Mouse (Mus musculus): ENCODE results near the gene Gltp. TPM values are rescaled to one million over a fixed set of nuclear protein-coding genes. Genes with fewer than 3 reads are reported as not detected.

The Gltp gene
- total RNA-seq (2014; rRNA removed) (3.1 and 4.4 TPM in 2 replicates), polyA plus RNA-seq (2012; rRNA removed) (5.1 and 7.9 TPM in 2 replicates)

- WGBS: 6% methylated on average over 74 of the region's 75 CpGs
- DNase-seq (ENCODE audit: extremely low read depth, low read depth, low spot score): peak; percentile 30
- no peaks in the 10 kb centered on the region for H3K27me3 ChIP-seq (ENCODE audit: control insufficient read depth, insufficient read depth, low read length)
- H3K4me3 ChIP-seq (ENCODE audit: insufficient read depth, low read depth, low read length): peak within 1 kb of the TSS; percentile 81
- peaks cover 3% of the 10 kb centered on the region; the same call in 1 of the 2 replicates for H3K4me1 ChIP-seq (ENCODE audit: control insufficient read depth, insufficient read depth, low read length)
- H3K79me2 ChIP-seq (ENCODE audit: control insufficient read depth, insufficient read depth, low read length): 0 out of 2 replicates have a peak, but pooled peaks cover 2% of the 10 kb centered on the region
- TF ChIP-seq POLR2A (IDR thresholded peaks at IDR 0.05; ENCODE audit: extremely low read depth, insufficient read depth, low read length) (no peak), CTCF (IDR thresholded peaks at IDR 0.05; ENCODE audit: low read depth, low read length) (peak; percentile 30; the same call in 1 of the 2 replicates)
- peak within 1 kb of the TSS; percentile 85 for H3K9ac ChIP-seq (ENCODE audit: low read depth, low read length)
- no peak within 1 kb of the TSS for H3K27ac ChIP-seq (replicated peaks; ENCODE audit: insufficient read depth, low read depth, low read length)
- H3K36me3 ChIP-seq (ENCODE audit: control insufficient read depth, insufficient read depth, low read length): no peaks in the 10 kb centered on the region
These were observed at the start of gene Gltp for GRCm38 (mm10) chr5:114690633-114691567. Gene Gltp, minus strand, starts transcription at chr5:114690984.

- Histone ChIP-seq H3K9ac (ENCODE audit: low read depth, low read length) (no peak overlapping the region), H3K4me3 (ENCODE audit: insufficient read depth, low read depth, low read length) (no peak overlapping the region), H3K4me1 (ENCODE audit: control insufficient read depth, insufficient read depth, low read length) (peaks cover 2% of the 10 kb centered on the region; the same call in 1 of the 2 replicates), H3K27ac (replicated peaks; ENCODE audit: insufficient read depth, low read depth, low read length) (no peak overlapping the region), H3K79me2 (ENCODE audit: control insufficient read depth, insufficient read depth, low read length) (no peaks in the 10 kb centered on the region), H3K36me3 (ENCODE audit: control insufficient read depth, insufficient read depth, low read length) (peaks cover 32% of the 10 kb centered on the region), H3K27me3 (ENCODE audit: control insufficient read depth, insufficient read depth, low read length) (no peaks in the 10 kb centered on the region)
- peak; percentile 14 for DNase-seq (ENCODE audit: extremely low read depth, low read depth, low spot score)
- TF ChIP-seq CTCF (IDR thresholded peaks at IDR 0.05; ENCODE audit: low read depth, low read length) (no peak), POLR2A (IDR thresholded peaks at IDR 0.05; ENCODE audit: extremely low read depth, insufficient read depth, low read length) (no peak)
- WGBS: 62% methylated on average over 12 of the region's 12 CpGs
These were observed 48.0 kb upstream of the Gltp start for GRCm38 (mm10) chr5:114738707-114739241.

- no peak for DNase-seq (ENCODE audit: extremely low read depth, low read depth, low spot score)
- H3K36me3 ChIP-seq (ENCODE audit: control insufficient read depth, insufficient read depth, low read length): peaks cover 24% of the 10 kb centered on the region; the same call in 1 of the 2 replicates
- H3K27ac ChIP-seq (replicated peaks; ENCODE audit: insufficient read depth, low read depth, low read length): no peak overlapping the region
- no peaks in the 10 kb centered on the region for H3K79me2 ChIP-seq (ENCODE audit: control insufficient read depth, insufficient read depth, low read length)
- TF ChIP-seq POLR2A (IDR thresholded peaks at IDR 0.05; ENCODE audit: extremely low read depth, insufficient read depth, low read length) (no peak), CTCF (IDR thresholded peaks at IDR 0.05; ENCODE audit: low read depth, low read length) (no peak)
- WGBS: 73% methylated on average over 21 of the region's 21 CpGs
- H3K4me1 ChIP-seq (ENCODE audit: control insufficient read depth, insufficient read depth, low read length): peaks cover 2% of the 10 kb centered on the region; the same call in 1 of the 2 replicates
- no peak overlapping the region for H3K9ac ChIP-seq (ENCODE audit: low read depth, low read length)
- H3K27me3 ChIP-seq (ENCODE audit: control insufficient read depth, insufficient read depth, low read length): no peaks in the 10 kb centered on the region
- no peak overlapping the region for H3K4me3 ChIP-seq (ENCODE audit: insufficient read depth, low read depth, low read length)
These were observed 46.5 kb upstream of the Gltp start for GRCm38 (mm10) chr5:114737090-114737887.

- Histone ChIP-seq H3K79me2 (ENCODE audit: control insufficient read depth, insufficient read depth, low read length) (no peaks in the 10 kb centered on the region), H3K27me3 (ENCODE audit: control insufficient read depth, insufficient read depth, low read length) (no peaks in the 10 kb centered on the region), H3K36me3 (ENCODE audit: control insufficient read depth, insufficient read depth, low read length) (peaks cover 26% of the 10 kb centered on the region), H3K4me3 (ENCODE audit: insufficient read depth, low read depth, low read length) (no peak overlapping the region), H3K27ac (replicated peaks; ENCODE audit: insufficient read depth, low read depth, low read length) (no peak overlapping the region), H3K9ac (ENCODE audit: low read depth, low read length) (no peak overlapping the region), H3K4me1 (ENCODE audit: control insufficient read depth, insufficient read depth, low read length) (0 out of 2 replicates have a peak, but pooled peaks cover 2% of the 10 kb centered on the region)
- DNase-seq (ENCODE audit: extremely low read depth, low read depth, low spot score): no peak
- TF ChIP-seq CTCF (IDR thresholded peaks at IDR 0.05; ENCODE audit: low read depth, low read length) (no peak), POLR2A (IDR thresholded peaks at IDR 0.05; ENCODE audit: extremely low read depth, insufficient read depth, low read length) (no peak)
- 94% methylated on average over 15 of the region's 15 CpGs for WGBS
These were observed 42.8 kb upstream of the Gltp start for GRCm38 (mm10) chr5:114733606-114734005.

GRCm38 (mm10) chr5:114731969-114732368, 41.2 kb upstream of the Gltp start:
- DNase-seq (ENCODE audit: extremely low read depth, low read depth, low spot score): no peak
- Histone ChIP-seq H3K4me1 (ENCODE audit: control insufficient read depth, insufficient read depth, low read length) (no peaks in the 10 kb centered on the region), H3K4me3 (ENCODE audit: insufficient read depth, low read depth, low read length) (no peak overlapping the region), H3K27ac (replicated peaks; ENCODE audit: insufficient read depth, low read depth, low read length) (no peak overlapping the region), H3K36me3 (ENCODE audit: control insufficient read depth, insufficient read depth, low read length) (peaks cover 24% of the 10 kb centered on the region), H3K9ac (ENCODE audit: low read depth, low read length) (no peak overlapping the region), H3K79me2 (ENCODE audit: control insufficient read depth, insufficient read depth, low read length) (no peaks in the 10 kb centered on the region), H3K27me3 (ENCODE audit: control insufficient read depth, insufficient read depth, low read length) (no peaks in the 10 kb centered on the region)
- WGBS: 93% methylated on average over 15 of the region's 15 CpGs
- TF ChIP-seq CTCF (IDR thresholded peaks at IDR 0.05; ENCODE audit: low read depth, low read length) (no peak), POLR2A (IDR thresholded peaks at IDR 0.05; ENCODE audit: extremely low read depth, insufficient read depth, low read length) (no peak)
